In genomic region chr11:101083083-101083697, GRCm38 (mm10) we compare ENCODE assay signal across 8 mouse cellular contexts. TPM values are rescaled to one million over a fixed set of nuclear protein-coding genes. Genes with fewer than 3 reads are reported as not detected.
DNase-seq lines count a peak whose midpoint lies in the region; ATAC-seq and TF ChIP-seq lines count a peak whose summit lies in the region.

No protein-coding gene starts in this region.

- peak overlapping the region; percentile 90 for H3K27ac ChIP-seq in heart, embryonic 14.5 days (replicated peaks in 1 of 2; ENCODE audit: control insufficient read depth in 1 of 2, insufficient read depth in 1 of 2, low read depth in 2 of 2, low read length in 2 of 2)
- peak overlapping the region; percentile 79 for H3K27ac ChIP-seq in brown adipose tissue, adult 24 weeks (replicated peaks; ENCODE audit: low read depth, low read length)
- H3K27ac ChIP-seq in hindbrain, postnatal 0 days: peak overlapping the region; percentile 94
- peak overlapping the region; percentile 89 for H3K27ac ChIP-seq in liver, embryonic 15.5 days (replicated peaks)

- peaks cover 16% of the 10 kb centered on the region for H3K36me3 ChIP-seq in heart, embryonic 14.5 days (ENCODE audit: control insufficient read depth, insufficient read depth, low read length)
- no peaks in the 10 kb centered on the region for H3K36me3 ChIP-seq in hindbrain, postnatal 0 days (ENCODE audit: insufficient read depth, low read length)
- H3K36me3 ChIP-seq in liver, embryonic 15.5 days (replicated peaks): peaks cover 13% of the 10 kb centered on the region; the same call in 1 of the 2 replicates

- peak overlapping the region; percentile 92 for H3K4me2 ChIP-seq in heart, embryonic 14.5 days (ENCODE audit: low read length)
- peak overlapping the region; percentile 100 for H3K4me2 ChIP-seq in hindbrain, postnatal 0 days (ENCODE audit: low read depth, low read length)
- H3K4me2 ChIP-seq in liver, embryonic 15.5 days: peak overlapping the region; percentile 98

- TF ChIP-seq CTCF in hindbrain, postnatal 0 days (IDR thresholded peaks at IDR 0.05; ENCODE audit: low read depth): no peak

- 0 out of 2 replicates have a peak, but pooled peaks have one; percentile 8 for ATAC-seq in heart, embryonic 14.5 days (ENCODE audit: insufficient number of reproducible peaks, insufficient read depth, low FRiP score, low read depth)
- ATAC-seq in hindbrain, postnatal 0 days: no peak
- ATAC-seq in liver, embryonic 15.5 days (ENCODE audit: insufficient read depth): no peak

- whole genome bisulfite sequencing in heart, embryonic 14.5 days: 34% methylated on average over 19 of the region's 19 CpGs
- 31% methylated on average over 19 of the region's 19 CpGs for WGBS in hindbrain, postnatal 0 days
- 30% methylated on average over 19 of the region's 19 CpGs for WGBS in liver, embryonic 15.5 days (ENCODE audit: insufficient replicate concordance)

- intact Hi-C loops in heart, postnatal 25 days (cut with DNase I): no loop called here

- peak overlapping the region; percentile 68 to 84 for H3K4me3 ChIP-seq in heart, embryonic 14.5 days (ENCODE audit: control insufficient read depth in 1 of 2, insufficient read depth in 1 of 2, low read depth in 1 of 2, low read length in 2 of 2)
- peak overlapping the region; percentile 86 for H3K4me3 ChIP-seq in brown adipose tissue, adult 24 weeks (ENCODE audit: insufficient read depth, low read depth, low read length)
- peak overlapping the region; percentile 75 for H3K4me3 ChIP-seq in hindbrain, postnatal 0 days (ENCODE audit: low read length)
- H3K4me3 ChIP-seq in liver, embryonic 15.5 days (replicated peaks): peak overlapping the region; percentile 79

- no peak for DNase-seq in heart, postnatal 25 days (ENCODE audit: low spot score)
- no peak for DNase-seq in hindbrain, postnatal 0 days (ENCODE audit: low spot score)
- DNase-seq in urinary bladder, postnatal 10 days (ENCODE audit: low spot score): no peak
- no peak for DNase-seq in embryo, embryonic 9.5 days (ENCODE audit: extremely low spot score)
- DNase-seq in B cell, adult 2 months: no peak

- peak overlapping the region; percentile 88 for H3K9ac ChIP-seq in heart, embryonic 14.5 days (ENCODE audit: low read length)
- H3K9ac ChIP-seq in hindbrain, postnatal 0 days (replicated peaks; ENCODE audit: low read length): peak overlapping the region; percentile 90
- peak overlapping the region; percentile 88 for H3K9ac ChIP-seq in liver, embryonic 15.5 days

- H3K27me3 ChIP-seq in heart, embryonic 14.5 days (ENCODE audit: control insufficient read depth, insufficient read depth, low read length): peaks cover 30% of the 10 kb centered on the region
- H3K27me3 ChIP-seq in hindbrain, postnatal 0 days (ENCODE audit: insufficient read depth, low read length): peaks cover 18% of the 10 kb centered on the region
- peaks cover 38% of the 10 kb centered on the region for H3K27me3 ChIP-seq in liver, embryonic 15.5 days

- H3K9me3 ChIP-seq in heart, embryonic 14.5 days (ENCODE audit: control insufficient read depth, low read length): no peaks in the 10 kb centered on the region
- H3K9me3 ChIP-seq in hindbrain, postnatal 0 days (ENCODE audit: low read length): no peaks in the 10 kb centered on the region
- H3K9me3 ChIP-seq in liver, embryonic 15.5 days (replicated peaks): no peaks in the 10 kb centered on the region

- peaks cover 20 to 31% of the 10 kb centered on the region in 2 experiments for H3K4me1 ChIP-seq in heart, embryonic 14.5 days (ENCODE audit: control insufficient read depth in 2 of 2, insufficient read depth in 2 of 2, low read length in 2 of 2)
- peaks cover 4% of the 10 kb centered on the region; the same call in 1 of the 2 replicates for H3K4me1 ChIP-seq in brown adipose tissue, adult 24 weeks (ENCODE audit: control insufficient read depth, insufficient read depth, insufficient read length, low read length)
- peaks cover 27% of the 10 kb centered on the region for H3K4me1 ChIP-seq in hindbrain, postnatal 0 days (ENCODE audit: insufficient read depth, low read length)
- peaks cover 73% of the 10 kb centered on the region for H3K4me1 ChIP-seq in liver, embryonic 15.5 days (replicated peaks)

RNA-seq across cellular contexts. Expression of gene Coasy, which starts 0.8 kb away (rescaled TPM):
- 27.4 and 31.4 TPM in 2 replicates for polyA plus RNA-seq in heart, embryonic 14.5 days (2014; fragmentation: Nextera tagmentation; extraction: Ambion mirVana)
- 10 to 100 TPM; 15.8 to 17.1 TPM for total RNA-seq in heart, postnatal 25 days (2021)
- 98.3 and 102 TPM in 2 replicates for polyA plus RNA-seq in brown adipose tissue, adult 24 weeks (2012; ENCODE audit: insufficient read depth, insufficient read length, missing spikeins)
- total RNA-seq in hindbrain, postnatal 0 days (2014; rRNA removed): 45.7 and 53.2 TPM in 2 replicates
- 34.5 and 35.1 TPM in 2 replicates for polyA plus RNA-seq in hindbrain, postnatal 0 days (2015; fragmentation: Nextera tagmentation; extraction: Ambion mirVana)
- polyA plus RNA-seq in liver, embryonic 15.5 days (2015; fragmentation: Nextera tagmentation; extraction: Ambion mirVana): 18.9 and 22.9 TPM in 2 replicates

RNA-seq across cellular contexts. Expression of gene Mlx, which starts 3.9 kb away (rescaled TPM):
- polyA plus RNA-seq in heart, embryonic 14.5 days (2014; fragmentation: Nextera tagmentation; extraction: Ambion mirVana): 32.4 and 35.7 TPM in 2 replicates
- total RNA-seq in heart, postnatal 25 days (2021): 10 to 100 TPM; 19.1 to 21.4 TPM
- 55.0 and 67.5 TPM in 2 replicates for polyA plus RNA-seq in brown adipose tissue, adult 24 weeks (2012; ENCODE audit: insufficient read depth, insufficient read length, missing spikeins)
- 42.2 and 75.2 TPM in 2 replicates for total RNA-seq in hindbrain, postnatal 0 days (2014; rRNA removed)
- 58.3 and 61.0 TPM in 2 replicates for polyA plus RNA-seq in hindbrain, postnatal 0 days (2015; fragmentation: Nextera tagmentation; extraction: Ambion mirVana)
- polyA plus RNA-seq in liver, embryonic 15.5 days (2015; fragmentation: Nextera tagmentation; extraction: Ambion mirVana): 24.2 and 26.7 TPM in 2 replicates

RNA-seq across cellular contexts. Expression of gene Hsd17b1, which starts 5.0 kb away (rescaled TPM):
- polyA plus RNA-seq in heart, embryonic 14.5 days (2014; fragmentation: Nextera tagmentation; extraction: Ambion mirVana): 0.30 TPM in 1 of 2 replicates, not detected in the other
- total RNA-seq in heart, postnatal 25 days (2021): under 1 TPM; 0.55 to 0.64 TPM
- polyA plus RNA-seq in brown adipose tissue, adult 24 weeks (2012; ENCODE audit: insufficient read depth, insufficient read length, missing spikeins): not detected in 2 replicates
- 0.16 and 0.22 TPM in 2 replicates for total RNA-seq in hindbrain, postnatal 0 days (2014; rRNA removed)
- not detected in 2 replicates for polyA plus RNA-seq in hindbrain, postnatal 0 days (2015; fragmentation: Nextera tagmentation; extraction: Ambion mirVana)
- 0.29 and 0.39 TPM in 2 replicates for polyA plus RNA-seq in liver, embryonic 15.5 days (2015; fragmentation: Nextera tagmentation; extraction: Ambion mirVana)

RNA-seq across cellular contexts. Expression of gene Psmc3ip, which starts 12.0 kb away (rescaled TPM):
- 22.8 and 22.9 TPM in 2 replicates for polyA plus RNA-seq in heart, embryonic 14.5 days (2014; fragmentation: Nextera tagmentation; extraction: Ambion mirVana)
- total RNA-seq in heart, postnatal 25 days (2021): 1 to 10 TPM; 3.1 TPM
- 1.7 and 3.6 TPM in 2 replicates for polyA plus RNA-seq in brown adipose tissue, adult 24 weeks (2012; ENCODE audit: insufficient read depth, insufficient read length, missing spikeins)
- 2.9 and 5.5 TPM in 2 replicates for total RNA-seq in hindbrain, postnatal 0 days (2014; rRNA removed)
- 16.3 and 17.5 TPM in 2 replicates for polyA plus RNA-seq in hindbrain, postnatal 0 days (2015; fragmentation: Nextera tagmentation; extraction: Ambion mirVana)
- 15.2 and 15.4 TPM in 2 replicates for polyA plus RNA-seq in liver, embryonic 15.5 days (2015; fragmentation: Nextera tagmentation; extraction: Ambion mirVana)

RNA-seq across cellular contexts. Expression of gene Naglu, which starts 13.4 kb away (rescaled TPM):
- 12.5 and 13.0 TPM in 2 replicates for polyA plus RNA-seq in heart, embryonic 14.5 days (2014; fragmentation: Nextera tagmentation; extraction: Ambion mirVana)
- total RNA-seq in heart, postnatal 25 days (2021): 1 to 10 TPM; 8.0 to 8.7 TPM
- 4.4 and 7.1 TPM in 2 replicates for polyA plus RNA-seq in brown adipose tissue, adult 24 weeks (2012; ENCODE audit: insufficient read depth, insufficient read length, missing spikeins)
- 23.1 and 23.8 TPM in 2 replicates for total RNA-seq in hindbrain, postnatal 0 days (2014; rRNA removed)
- polyA plus RNA-seq in hindbrain, postnatal 0 days (2015; fragmentation: Nextera tagmentation; extraction: Ambion mirVana): 15.3 and 17.0 TPM in 2 replicates
- 7.1 and 7.5 TPM in 2 replicates for polyA plus RNA-seq in liver, embryonic 15.5 days (2015; fragmentation: Nextera tagmentation; extraction: Ambion mirVana)
